Mouse (Mus musculus) lung, postnatal 0 days (tissue): Measurements from ENCODE around the gene Zmynd8.
"Not testable (repeated sequence)": the region's sequence is repeated elsewhere in the genome, so short reads cannot be mapped to it uniquely, and the experiment has no call there.

Experiments
- CTCF ChIP-seq: IDR thresholded peaks from 2 replicates; pipeline ENCODE4 v1.5.1; 2016; ENCODE audit warnings: antibody characterized with exemption, mild to moderate bottlenecking
- EP300 ChIP-seq: IDR thresholded peaks from 2 replicates; pipeline ENCODE4 v1.6.1; 2016; ENCODE audit warnings: antibody characterized with exemption, mild to moderate bottlenecking, control low read depth

DNA sequence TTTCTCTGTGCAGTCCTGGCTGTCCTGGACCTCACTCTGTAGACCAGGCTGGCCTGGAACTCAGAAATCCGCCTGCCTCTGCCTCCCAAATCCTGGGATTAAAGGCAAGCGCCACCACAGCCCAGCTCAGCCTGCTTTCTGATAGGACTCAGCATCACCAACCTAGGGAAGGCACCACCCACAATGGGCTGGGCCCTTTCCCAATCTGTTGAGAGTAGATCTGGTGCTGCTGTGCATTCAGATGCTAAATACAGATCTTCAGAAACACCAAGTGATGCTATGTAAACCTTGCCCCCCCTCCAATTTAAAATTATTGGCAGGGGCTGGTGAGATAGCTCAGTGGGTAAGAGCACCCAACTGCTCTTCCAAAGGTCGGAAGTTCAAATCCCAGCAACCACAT, 98.6 kb downstream of the Zmynd8 start:
- not testable (repeated sequence) for TF ChIP-seq EP300, CTCF
